Mouse (Mus musculus) embryonic fibroblast, embryonic 13.5 days (primary cell): ENCODE data around the gene Slc16a11.

Experiments used
- CTCF ChIP-seq: IDR thresholded peaks from 2 replicates; pipeline ENCODE4 v1.5.1; 2011; ENCODE audit warnings: mild to moderate bottlenecking, control low read depth, low read length, moderate library complexity, borderline replicate concordance; ENCODE audit not compliant: insufficient read depth
- POLR2A ChIP-seq: IDR thresholded peaks from 2 replicates; pipeline ENCODE4 v1.6.1; 2011; ENCODE audit warnings: low read depth, mild to moderate bottlenecking, control low read depth, low read length, moderate library complexity

GRCm38 (mm10) chr11:70220323-70220722 is 7.8 kb downstream of the Slc16a11 start:
- no peak for TF ChIP-seq CTCF
- TF ChIP-seq POLR2A, result no peak
